Mouse (Mus musculus): ENCODE results near the gene B3galt1. TPM values are rescaled to one million over a fixed set of nuclear protein-coding genes. Genes with fewer than 3 reads are reported as not detected.

B3galt1 gene
- total and polyA plus RNA-seq, 3 experiments: not detected

- TF ChIP-seq POLR2AphosphoS2 (IDR thresholded peaks at IDR 0.05; ENCODE audit: low read length) (no peak), UBTF (IDR thresholded peaks at IDR 0.05; ENCODE audit: borderline replicate concordance, insufficient read depth, low read depth, low read length) (no peak), GATA1 (IDR thresholded peaks at IDR 0.05; ENCODE audit: low read depth, low read length) (no peak), MXI1 (IDR thresholded peaks at IDR 0.05; ENCODE audit: low read depth, low read length) (no peak), CHD2 (IDR thresholded peaks at IDR 0.05; ENCODE audit: low read length) (no peak), CTCF (IDR thresholded peaks at IDR 0.05 in 2 of 3, conservative IDR thresholded peaks at IDR 0.05 in 1 of 3; ENCODE audit: control insufficient read depth in 1 of 3, insufficient read depth in 1 of 3, low read depth in 2 of 3, low read length in 3 of 3, poor library complexity in 1 of 3, severe bottlenecking in 1 of 3) (no peak), MAFK (IDR thresholded peaks at IDR 0.05; ENCODE audit: borderline replicate concordance, low read depth, low read length) (no peak), CHD1 (IDR thresholded peaks at IDR 0.05; ENCODE audit: low read depth, low read length) (no peak), TAL1 (IDR thresholded peaks at IDR 0.05; ENCODE audit: low read length) (no peak)
- Histone ChIP-seq H3K4me1 (ENCODE audit: control insufficient read depth in 1 of 2, insufficient read depth in 2 of 2, low read length in 2 of 2) (no peaks in the 10 kb centered on the region), H3K9me3 (replicated peaks; ENCODE audit: insufficient read depth, low read length) (no peaks in the 10 kb centered on the region), H3K36me3 (ENCODE audit: control insufficient read depth in 1 of 2, insufficient read depth in 2 of 2, low read length in 2 of 2) (no peaks in the 10 kb centered on the region), H3K79me2 (ENCODE audit: control insufficient read depth, insufficient read depth, low read length, poor library complexity) (no peaks in the 10 kb centered on the region), H3K27me3 (ENCODE audit: control insufficient read depth in 1 of 2, insufficient read depth in 2 of 2, low read length in 2 of 2) (no peaks in the 10 kb centered on the region), H3K27ac (ENCODE audit: control insufficient read depth, low read depth, low read length) (no peak overlapping the region), H3K4me3 (ENCODE audit: control insufficient read depth in 1 of 2, insufficient read depth in 1 of 2, low read depth in 2 of 2, low read length in 2 of 2) (no peak overlapping the region), H3K9ac (ENCODE audit: control insufficient read depth, low read depth, low read length, poor library complexity, severe bottlenecking) (no peak overlapping the region)
- DNase-seq (ENCODE audit: low read depth, low spot score): no peak
Measured at GRCm38 (mm10) chr2:67654847-67655246, 89.2 kb downstream of the B3galt1 start.

GRCm38 (mm10) chr2:67657372-67657771 is 91.7 kb downstream of the B3galt1 start:
- Histone ChIP-seq H3K9me3 (replicated peaks; ENCODE audit: insufficient read depth, low read length) (no peaks in the 10 kb centered on the region), H3K27ac (ENCODE audit: control insufficient read depth, low read depth, low read length) (no peak overlapping the region), H3K4me3 (ENCODE audit: control insufficient read depth in 1 of 2, insufficient read depth in 1 of 2, low read depth in 2 of 2, low read length in 2 of 2) (no peak overlapping the region), H3K27me3 (ENCODE audit: control insufficient read depth in 1 of 2, insufficient read depth in 2 of 2, low read length in 2 of 2) (no peaks in the 10 kb centered on the region), H3K4me1 (ENCODE audit: control insufficient read depth in 1 of 2, insufficient read depth in 2 of 2, low read length in 2 of 2) (no peaks in the 10 kb centered on the region), H3K36me3 (ENCODE audit: control insufficient read depth in 1 of 2, insufficient read depth in 2 of 2, low read length in 2 of 2) (no peaks in the 10 kb centered on the region), H3K79me2 (ENCODE audit: control insufficient read depth, insufficient read depth, low read length, poor library complexity) (no peaks in the 10 kb centered on the region), H3K9ac (ENCODE audit: control insufficient read depth, low read depth, low read length, poor library complexity, severe bottlenecking) (no peak overlapping the region)
- no peak for DNase-seq (ENCODE audit: low read depth, low spot score)
- TF ChIP-seq MYC (IDR thresholded peaks at IDR 0.05; ENCODE audit: low read depth, low read length): no peak
- no peak for TF ChIP-seq GABPA (IDR thresholded peaks at IDR 0.05; ENCODE audit: low read depth, low read length)
- no peak for TF ChIP-seq RAD21 (IDR thresholded peaks at IDR 0.05; ENCODE audit: low read depth, low read length)
- TF ChIP-seq BHLHE40 (IDR thresholded peaks at IDR 0.05; ENCODE audit: borderline replicate concordance, low read depth, low read length): no peak
- TF ChIP-seq GATA1 (IDR thresholded peaks at IDR 0.05; ENCODE audit: low read depth, low read length): no peak
- no peak for TF ChIP-seq HCFC1 (IDR thresholded peaks at IDR 0.05; ENCODE audit: low read depth, low read length)

- TF ChIP-seq HCFC1 (IDR thresholded peaks at IDR 0.05; ENCODE audit: low read depth, low read length) (no peak), TAL1 (IDR thresholded peaks at IDR 0.05; ENCODE audit: low read length) (no peak), POLR2A (IDR thresholded peaks at IDR 0.05; ENCODE audit: control insufficient read depth in 1 of 2, insufficient read depth in 1 of 2, low read depth in 1 of 2, low read length in 2 of 2, poor library complexity in 1 of 2) (no peak), NELFE (IDR thresholded peaks at IDR 0.05; ENCODE audit: low read depth, low read length) (no peak), ELF1 (IDR thresholded peaks at IDR 0.05; ENCODE audit: low read depth, low read length) (no peak), USF1 (IDR thresholded peaks at IDR 0.05; ENCODE audit: low read depth, low read length) (no peak), SMC3 (IDR thresholded peaks at IDR 0.05; ENCODE audit: low read depth, low read length) (no peak), MYB (IDR thresholded peaks at IDR 0.05; ENCODE audit: low read depth, low read length) (no peak), MYC (IDR thresholded peaks at IDR 0.05; ENCODE audit: low read depth, low read length) (no peak), USF2 (IDR thresholded peaks at IDR 0.05; ENCODE audit: borderline replicate concordance in 1 of 2, insufficient read depth in 1 of 2, low read depth in 1 of 2, low read length in 2 of 2) (no peak), MAFK (IDR thresholded peaks at IDR 0.05; ENCODE audit: borderline replicate concordance, low read depth, low read length) (no peak), ZKSCAN1 (IDR thresholded peaks at IDR 0.05; ENCODE audit: low read depth, low read length) (no peak)
- no peak overlapping the region for H3K4me3 ChIP-seq (ENCODE audit: control insufficient read depth in 1 of 2, insufficient read depth in 1 of 2, low read depth in 2 of 2, low read length in 2 of 2)
- no peaks in the 10 kb centered on the region for H3K27me3 ChIP-seq (ENCODE audit: control insufficient read depth in 1 of 2, insufficient read depth in 2 of 2, low read length in 2 of 2)
- no peaks in the 10 kb centered on the region for H3K4me1 ChIP-seq (ENCODE audit: control insufficient read depth in 1 of 2, insufficient read depth in 2 of 2, low read length in 2 of 2)
- H3K79me2 ChIP-seq (ENCODE audit: control insufficient read depth, insufficient read depth, low read length, poor library complexity): no peaks in the 10 kb centered on the region
- no peak overlapping the region for H3K27ac ChIP-seq (ENCODE audit: control insufficient read depth, low read depth, low read length)
- no peak for DNase-seq (ENCODE audit: low read depth, low spot score)
- H3K9ac ChIP-seq (ENCODE audit: control insufficient read depth, low read depth, low read length, poor library complexity, severe bottlenecking): no peak overlapping the region
- no peaks in the 10 kb centered on the region for H3K36me3 ChIP-seq (ENCODE audit: control insufficient read depth in 1 of 2, insufficient read depth in 2 of 2, low read length in 2 of 2)
- no peaks in the 10 kb centered on the region for H3K9me3 ChIP-seq (replicated peaks; ENCODE audit: insufficient read depth, low read length)
Measured at GRCm38 (mm10) chr2:67658091-67658490, 92.4 kb downstream of the B3galt1 start.

Data from MEL (cell line).